Mouse (Mus musculus): Measurements from ENCODE around the gene Slc27a4. TPM values are rescaled to one million over a fixed set of nuclear protein-coding genes. Genes with fewer than 3 reads are reported as not detected.
A peak's percentile ranks its signal among the peaks of the same experiment; 100 is the strongest.

Gene Slc27a4
- total and polyA plus RNA-seq, 2 experiments from 2014 or later = 8.4 to 28.2 TPM

DNA sequence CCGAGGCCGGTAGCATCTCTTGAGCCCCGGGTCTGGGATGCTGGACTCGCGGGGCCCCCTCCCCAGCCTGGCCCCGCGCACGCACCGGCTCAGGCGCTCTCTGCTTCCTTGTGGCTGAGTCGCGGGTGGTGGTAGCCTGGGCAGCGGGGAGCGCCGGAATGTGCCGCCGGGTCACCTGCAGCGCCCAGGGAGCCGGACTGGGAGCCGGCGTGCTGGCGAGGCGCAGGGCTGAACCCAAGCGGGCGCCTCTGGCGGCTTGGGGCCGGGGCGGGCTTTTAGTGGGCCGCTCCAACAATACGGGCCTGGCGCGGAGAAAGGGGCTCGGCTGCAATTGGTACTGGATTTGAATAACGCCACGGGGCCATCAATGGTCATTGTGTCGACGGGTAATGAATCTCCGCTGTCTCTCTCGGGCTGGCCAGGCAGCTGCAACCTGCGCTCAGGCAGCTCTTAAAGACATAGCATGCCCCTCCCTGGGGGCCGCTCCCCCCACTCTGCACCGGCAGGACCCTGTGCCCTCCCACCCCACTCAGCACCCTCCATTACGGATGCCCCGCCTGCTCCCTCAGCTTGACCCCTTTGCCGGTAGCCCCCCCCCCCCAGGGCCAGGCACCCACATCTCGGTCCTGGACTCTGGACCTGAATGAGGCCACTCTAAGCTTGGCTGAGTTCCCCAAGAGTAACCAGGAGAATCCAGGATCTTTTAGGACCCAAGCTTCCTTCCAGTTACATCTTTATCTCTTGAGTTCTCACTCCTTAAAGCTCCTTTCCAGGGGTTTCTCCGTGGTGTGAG is 43.8 kb downstream of the Slc27a4 start:
- no peak for ATAC-seq (ENCODE audit: insufficient read depth, low read depth)
- 20% methylated on average over 46 of the region's 47 CpGs for WGBS
- Histone ChIP-seq H3K36me3 (replicated peaks; ENCODE audit: control insufficient read depth, insufficient read depth, low read length) (peaks cover 25% of the 10 kb centered on the region), H3K27me3 (ENCODE audit: control insufficient read depth, insufficient read depth, low read length) (peaks cover 45% of the 10 kb centered on the region), H3K4me1 (ENCODE audit: control insufficient read depth, insufficient read depth) (no peaks in the 10 kb centered on the region), H3K9me3 (replicated peaks; ENCODE audit: control insufficient read depth, low read length) (no peaks in the 10 kb centered on the region), H3K27ac (ENCODE audit: low read depth) (no peak overlapping the region), H3K4me3 (ENCODE audit: low read depth, low read length) (peak overlapping the region; percentile 20), H3K4me2 (ENCODE audit: low read depth, low read length) (peak overlapping the region; percentile 23; the same call in 1 of the 2 replicates), H3K9ac (replicated peaks; ENCODE audit: low read depth, low read length) (0 out of 2 replicates have a peak overlapping the region, but pooled peaks have one; percentile 26)
- TF ChIP-seq EP300 (IDR thresholded peaks at IDR 0.05; ENCODE audit: low read depth) = no peak
- no peak for TF ChIP-seq CTCF (IDR thresholded peaks at IDR 0.05; ENCODE audit: low read depth)
- DNase-seq (ENCODE audit: low spot score) = no peak

DNA sequence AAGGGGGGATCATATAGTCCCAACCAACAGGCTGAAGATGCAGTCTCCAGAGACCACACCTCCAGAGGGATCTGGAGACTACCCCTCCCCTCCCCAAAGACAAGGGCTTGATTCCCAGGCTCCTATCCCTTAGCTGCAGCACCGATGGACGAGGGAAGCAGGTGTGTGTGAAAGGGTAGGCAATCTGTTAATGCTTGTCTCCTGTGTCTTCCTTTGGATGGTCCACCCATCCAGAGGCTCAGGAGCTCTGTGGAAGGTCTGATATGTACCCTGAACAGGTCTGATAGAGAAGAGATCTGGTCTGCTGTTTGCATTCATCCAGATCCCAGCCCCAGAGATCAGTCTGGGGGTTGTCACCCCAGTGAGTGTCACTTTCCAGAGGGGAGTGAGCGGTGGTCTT is 44.5 kb downstream of the Slc27a4 start:
- Histone ChIP-seq H3K4me1 (ENCODE audit: control insufficient read depth, insufficient read depth) (no peaks in the 10 kb centered on the region), H3K27ac (ENCODE audit: low read depth) (no peak overlapping the region), H3K4me2 (ENCODE audit: low read depth, low read length) (no peak overlapping the region), H3K9ac (replicated peaks; ENCODE audit: low read depth, low read length) (no peak overlapping the region), H3K4me3 (ENCODE audit: low read depth, low read length) (no peak overlapping the region), H3K9me3 (replicated peaks; ENCODE audit: control insufficient read depth, low read length) (no peaks in the 10 kb centered on the region), H3K36me3 (replicated peaks; ENCODE audit: control insufficient read depth, insufficient read depth, low read length) (peaks cover 18% of the 10 kb centered on the region), H3K27me3 (ENCODE audit: control insufficient read depth, insufficient read depth, low read length) (peaks cover 45% of the 10 kb centered on the region)
- ATAC-seq (ENCODE audit: insufficient read depth, low read depth) (no peak), DNase-seq (ENCODE audit: low spot score) (no peak)
- TF ChIP-seq CTCF (IDR thresholded peaks at IDR 0.05; ENCODE audit: low read depth) (no peak), EP300 (IDR thresholded peaks at IDR 0.05; ENCODE audit: low read depth) (no peak)
- WGBS = 59% methylated on average over 3 of the region's 3 CpGs

DNA sequence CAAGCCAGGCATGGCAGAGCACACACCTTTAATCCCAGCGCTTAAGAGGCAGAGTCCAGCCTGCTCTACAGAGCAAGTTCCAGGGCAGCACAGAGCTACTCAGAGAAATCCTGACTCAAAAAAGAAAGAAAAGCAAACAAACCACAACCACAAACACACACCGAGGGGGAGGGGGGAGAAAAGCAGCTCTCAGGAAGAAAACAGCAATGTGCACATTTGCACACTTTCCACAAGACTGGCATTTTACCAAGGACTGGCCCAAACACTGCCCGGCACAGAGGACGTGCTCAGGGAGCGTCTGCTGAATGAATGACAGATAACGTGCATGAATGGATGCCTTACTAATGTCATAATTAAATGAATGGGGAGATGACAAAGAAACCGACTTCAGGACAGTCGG is 46.6 kb downstream of the Slc27a4 start:
- ATAC-seq (ENCODE audit: insufficient read depth, low read depth) = no peak
- 48% methylated on average over 8 of the region's 8 CpGs for WGBS
- H3K4me1 ChIP-seq (ENCODE audit: control insufficient read depth, insufficient read depth) = no peaks in the 10 kb centered on the region
- no peaks in the 10 kb centered on the region for H3K36me3 ChIP-seq (replicated peaks; ENCODE audit: control insufficient read depth, insufficient read depth, low read length)
- H3K9me3 ChIP-seq (replicated peaks; ENCODE audit: control insufficient read depth, low read length) = no peaks in the 10 kb centered on the region
- peaks cover 37% of the 10 kb centered on the region for H3K27me3 ChIP-seq (ENCODE audit: control insufficient read depth, insufficient read depth, low read length)
- DNase-seq (ENCODE audit: low spot score) = no peak
- no peak overlapping the region for H3K4me2 ChIP-seq (ENCODE audit: low read depth, low read length)
- TF ChIP-seq EP300 (IDR thresholded peaks at IDR 0.05; ENCODE audit: low read depth) (no peak), CTCF (IDR thresholded peaks at IDR 0.05; ENCODE audit: low read depth) (no peak)
- H3K4me3 ChIP-seq (ENCODE audit: low read depth, low read length) = no peak overlapping the region
- H3K27ac ChIP-seq (ENCODE audit: low read depth) = no peak overlapping the region
- H3K9ac ChIP-seq (replicated peaks; ENCODE audit: low read depth, low read length) = no peak overlapping the region

DNA sequence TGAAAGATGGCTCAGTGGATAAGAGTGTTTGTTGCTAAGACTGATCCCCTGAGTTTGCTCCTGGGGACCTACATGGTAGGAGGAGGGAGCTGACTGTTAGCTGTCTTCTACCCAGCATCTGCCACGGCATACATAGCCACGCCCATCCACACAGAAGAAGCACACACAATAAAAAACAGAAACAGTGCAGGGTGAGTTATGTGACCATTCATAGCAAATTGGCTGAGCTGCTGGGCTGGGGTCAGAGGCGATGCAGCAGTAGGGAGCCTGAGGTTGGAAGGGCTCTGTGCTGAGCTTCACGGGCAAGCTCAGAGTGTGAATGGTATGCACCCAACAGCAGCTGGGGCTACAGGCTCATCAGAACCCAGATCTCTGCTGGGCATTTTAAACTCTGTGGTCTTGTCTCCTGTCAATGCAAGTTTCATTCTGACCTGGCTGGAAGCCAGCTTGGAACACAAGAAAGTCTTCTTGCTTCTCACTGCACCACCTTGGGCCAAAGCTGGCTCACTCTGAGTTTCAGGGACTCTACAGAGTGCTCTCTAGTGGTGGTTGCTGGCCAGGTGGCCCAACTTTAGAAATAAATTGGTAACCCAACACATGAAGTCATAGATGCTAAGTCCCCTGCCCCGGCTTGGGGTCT is 47.5 kb downstream of the Slc27a4 start:
- no peaks in the 10 kb centered on the region for H3K9me3 ChIP-seq (replicated peaks; ENCODE audit: control insufficient read depth, low read length)
- TF ChIP-seq EP300 (IDR thresholded peaks at IDR 0.05; ENCODE audit: low read depth) (no peak), CTCF (IDR thresholded peaks at IDR 0.05; ENCODE audit: low read depth) (no peak; the same call in 1 of the 2 replicates)
- H3K27ac ChIP-seq (ENCODE audit: low read depth) = no peak overlapping the region
- H3K4me1 ChIP-seq (ENCODE audit: control insufficient read depth, insufficient read depth) = no peaks in the 10 kb centered on the region
- DNase-seq (ENCODE audit: low spot score) (no peak), ATAC-seq (ENCODE audit: insufficient read depth, low read depth) (no peak)
- WGBS = 55% methylated on average over 5 of the region's 5 CpGs
- peaks cover 28% of the 10 kb centered on the region for H3K27me3 ChIP-seq (ENCODE audit: control insufficient read depth, insufficient read depth, low read length)
- no peak overlapping the region for H3K9ac ChIP-seq (replicated peaks; ENCODE audit: low read depth, low read length)
- H3K4me2 ChIP-seq (ENCODE audit: low read depth, low read length) = no peak overlapping the region
- H3K4me3 ChIP-seq (ENCODE audit: low read depth, low read length) = no peak overlapping the region
- no peaks in the 10 kb centered on the region for H3K36me3 ChIP-seq (replicated peaks; ENCODE audit: control insufficient read depth, insufficient read depth, low read length)

DNA sequence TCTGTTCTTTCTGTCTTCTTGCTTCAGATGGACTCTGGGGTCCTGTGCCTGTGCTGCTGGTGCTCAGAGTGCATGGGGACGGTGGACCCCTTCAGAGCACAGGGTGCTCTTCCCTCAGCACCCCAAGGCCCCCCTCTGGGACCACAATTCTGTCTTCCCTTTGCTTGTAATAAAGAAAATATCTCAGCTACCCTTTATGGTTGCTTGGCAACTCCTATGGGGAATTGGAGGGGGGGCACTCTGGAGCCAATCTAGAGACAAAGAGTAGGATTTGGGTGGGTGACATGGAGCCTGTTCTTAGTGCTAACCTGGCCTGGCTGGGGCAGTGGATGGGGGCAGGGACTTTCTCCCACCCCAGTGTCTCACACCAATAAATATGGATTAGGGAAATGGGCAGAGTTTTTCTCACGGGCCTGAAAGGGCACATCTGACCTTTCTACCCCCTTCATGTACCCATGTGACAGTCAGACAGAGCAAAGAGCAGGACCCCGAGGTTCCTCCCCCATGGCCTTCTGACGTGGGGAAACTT is 50.6 kb downstream of the Slc27a4 start:
- DNase-seq (ENCODE audit: low spot score) (no peak), ATAC-seq (ENCODE audit: insufficient read depth, low read depth) (no peak)
- TF ChIP-seq EP300 (IDR thresholded peaks at IDR 0.05; ENCODE audit: low read depth) = no peak
- no peak for TF ChIP-seq CTCF (IDR thresholded peaks at IDR 0.05; ENCODE audit: low read depth)
- Histone ChIP-seq H3K27me3 (ENCODE audit: control insufficient read depth, insufficient read depth, low read length) (0 out of 2 replicates have a peak, but pooled peaks cover 4% of the 10 kb centered on the region), H3K4me1 (ENCODE audit: control insufficient read depth, insufficient read depth) (no peaks in the 10 kb centered on the region), H3K36me3 (replicated peaks; ENCODE audit: control insufficient read depth, insufficient read depth, low read length) (no peaks in the 10 kb centered on the region), H3K9ac (replicated peaks; ENCODE audit: low read depth, low read length) (no peak overlapping the region), H3K4me3 (ENCODE audit: low read depth, low read length) (no peak overlapping the region), H3K4me2 (ENCODE audit: low read depth, low read length) (no peak overlapping the region), H3K9me3 (replicated peaks; ENCODE audit: control insufficient read depth, low read length) (no peaks in the 10 kb centered on the region), H3K27ac (ENCODE audit: low read depth) (no peak overlapping the region)
- WGBS = 46% methylated on average over 4 of the region's 4 CpGs

Data from heart, postnatal 0 days (tissue).